Mouse (Mus musculus) forebrain, postnatal 0 days (tissue): Measurements from ENCODE around the gene Fthl17b. TPM values are rescaled to one million over a fixed set of nuclear protein-coding genes. Genes with fewer than 3 reads are reported as not detected.

Source experiments
- ATAC-seq: fragments of 200-750 bp; cut with Nextera tagmentation; 2 replicates; pipeline ENCODE4 v1.8.0; 2017; ENCODE audit warnings: mild to moderate bottlenecking, moderate library complexity
- DNase-seq: peaks from one replicate; pipeline ENCODE4 v3.0.0-alpha.2; 2015
- H3K27ac ChIP-seq: fragments of 300-500 bp; sonication (generic); 2 replicates; pipeline ENCODE4 v1.5.1; 2014; ENCODE audit warnings: low read depth, mild to moderate bottlenecking, antibody characterized with exemption, low read length, moderate library complexity, mixed read lengths
- H3K27me3 ChIP-seq: fragments of 300-500 bp; sonication (generic); 2 replicates; pipeline ENCODE4 v1.6.1; 2014; ENCODE audit warnings: mild to moderate bottlenecking, low read length, mixed read lengths; ENCODE audit not compliant: insufficient read depth
- H3K36me3 ChIP-seq: fragments of 300-500 bp; sonication (generic); 2 replicates; pipeline ENCODE4 v1.6.1; 2014; ENCODE audit warnings: mild to moderate bottlenecking, moderate library complexity; ENCODE audit not compliant: insufficient read depth
- H3K4me1 ChIP-seq: fragments of 300-500 bp; sonication (generic); 2 replicates; pipeline ENCODE4 v1.6.1; 2014; ENCODE audit warnings: antibody characterized with exemption; ENCODE audit not compliant: insufficient read depth
- H3K4me2 ChIP-seq: fragments of 300-500 bp; sonication (generic); 2 replicates; pipeline ENCODE4 v1.6.1; 2014; ENCODE audit warnings: low read depth, mild to moderate bottlenecking, moderate library complexity
- H3K4me3 ChIP-seq: fragments of 300-500 bp; sonication (generic); 2 replicates; pipeline ENCODE4 v1.5.1; 2014; ENCODE audit warnings: low read depth, low read length, mixed read lengths
- H3K9ac ChIP-seq: fragments of 300-500 bp; sonication (generic); 2 replicates; pipeline ENCODE4 v1.6.1; 2014; ENCODE audit warnings: mild to moderate bottlenecking
- H3K9me3 ChIP-seq: fragments of 300-500 bp; sonication (generic); 2 replicates; pipeline ENCODE4 v1.6.1; 2016; ENCODE audit warnings: low read length
- CTCF ChIP-seq: sonication (generic); IDR thresholded peaks from 2 replicates; pipeline ENCODE4 v1.5.1; 2016; ENCODE audit warnings: antibody characterized with exemption, control low read depth, low read depth
- WGBS: fragments of 180-500 bp; shearing (Covaris S2); extraction: QIAGEN DNeasy Blood & Tissue Kit; methylation state at CpG from one replicate; pipeline ENCODE4 v1.1.7; 2014; 5-methylcytosine and 5-hydroxymethylcytosine counted together
- polyA plus RNA-seq: library from polyadenylated mRNA; unstranded; fragments of >200 nt; fragmentation: Nextera tagmentation; extraction: Ambion mirVana; gene quantifications from 2 replicates; pipeline ENCODE4 v1.2.1, GENCODE M21; 2015
- total RNA-seq: library from RNA; depleted of rRNA; stranded (reverse); fragments of >200 nt; gene quantifications from 2 replicates; pipeline ENCODE4 v1.2.3, GENCODE M21; 2014; rRNA removed

Fthl17b gene
- total and polyA plus RNA-seq, 2 experiments from 2014 or later: not detected

DNA sequence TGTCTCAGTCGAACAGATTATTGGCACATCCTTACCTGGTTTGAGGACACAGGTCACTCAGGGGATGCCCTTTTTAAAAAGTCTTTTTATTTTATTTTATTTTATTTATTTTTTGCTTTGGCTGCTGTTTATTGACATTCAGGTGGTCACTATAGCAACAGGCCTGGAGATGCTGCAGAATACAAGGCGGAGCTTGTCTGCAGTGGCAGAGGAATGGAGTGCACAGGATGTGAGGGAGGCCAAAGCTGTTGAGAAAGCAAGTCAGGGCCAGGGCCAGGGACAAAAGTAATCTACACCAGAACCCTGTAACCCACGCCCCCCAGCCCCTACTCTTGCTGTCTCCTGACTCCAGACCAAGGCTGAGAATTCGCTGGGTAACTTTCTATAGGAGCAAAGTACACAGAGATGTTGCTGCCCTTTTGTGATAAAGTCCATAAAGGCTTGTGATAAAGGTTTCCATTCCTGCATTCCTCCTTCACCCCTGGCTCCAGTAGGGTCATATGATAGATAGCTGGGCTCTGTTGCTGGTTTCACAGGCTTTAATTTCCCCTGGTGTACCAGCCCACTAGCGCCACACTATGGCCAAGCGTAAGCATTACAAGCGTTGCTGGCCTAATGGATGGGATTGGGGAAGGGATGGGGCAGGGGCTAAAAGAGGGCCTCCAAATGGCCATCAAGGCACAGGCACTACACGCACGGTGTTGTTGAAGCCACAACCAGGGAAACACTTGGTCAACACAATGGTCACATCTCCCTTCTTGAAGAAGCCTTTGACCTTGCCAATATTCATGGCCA lies 40.8 kb downstream of the Fthl17b start:
- WGBS: 61% methylated on average over 9 of the region's 9 CpGs
- Histone ChIP-seq H3K9me3 (no peaks in the 10 kb centered on the region), H3K4me1 (no peaks in the 10 kb centered on the region), H3K36me3 (no peaks in the 10 kb centered on the region), H3K27me3 (no peaks in the 10 kb centered on the region), H3K27ac (no peak overlapping the region), H3K4me3 (no peak overlapping the region), H3K4me2 (no peak overlapping the region), H3K9ac (no peak overlapping the region)
- ATAC-seq (peak; percentile 64; the same call in 1 of the 2 replicates), DNase-seq (peak; percentile 17)
- TF ChIP-seq CTCF: peak; percentile 45

- Histone ChIP-seq H3K36me3 (no peaks in the 10 kb centered on the region), H3K4me3 (no peak overlapping the region), H3K9ac (no peak overlapping the region), H3K4me2 (no peak overlapping the region), H3K27ac (no peak overlapping the region), H3K9me3 (no peaks in the 10 kb centered on the region), H3K27me3 (no peaks in the 10 kb centered on the region), H3K4me1 (no peaks in the 10 kb centered on the region)
- no peak for TF ChIP-seq CTCF
- 72% methylated on average over 4 of the region's 4 CpGs for WGBS
- ATAC-seq: no peak; the same call in 1 of the 2 replicates
- DNase-seq: no peak
Observed at GRCm38 (mm10) chrX:8921080-8921479, 41.7 kb downstream of the Fthl17b start.

Other genes starting within 250 kb of the Fthl17b start
- gene Ssx9, start 214.5 kb downstream of the Fthl17b start, total RNA-seq: not detected in 2 replicates
- gene Ssx9, start 214.5 kb downstream of the Fthl17b start, polyA plus RNA-seq: not detected in 2 replicates
- 0.38 TPM in 1 of 2 replicates, not detected in the other for gene Ssxb5, start 159.3 kb downstream of the Fthl17b start, total RNA-seq
- gene Ssxb5, start 159.3 kb downstream of the Fthl17b start, polyA plus RNA-seq: not detected in 2 replicates
- gene Gm6592, start 119.0 kb downstream of the Fthl17b start, total RNA-seq: not detected in 2 replicates
- not detected in 2 replicates for gene Gm6592, start 119.0 kb downstream of the Fthl17b start, polyA plus RNA-seq
- not detected in 2 replicates for gene Gm5751, start 88.7 kb downstream of the Fthl17b start, total RNA-seq
- not detected in 2 replicates for gene Gm5751, start 88.7 kb downstream of the Fthl17b start, polyA plus RNA-seq
- gene B630019K06Rik, start 70.6 kb downstream of the Fthl17b start, total RNA-seq: 40.1 and 60.1 TPM in 2 replicates
- gene B630019K06Rik, start 70.6 kb downstream of the Fthl17b start, polyA plus RNA-seq: 18.3 and 27.1 TPM in 2 replicates
- gene Fthl17c, start 13.6 kb upstream of the Fthl17b start, total RNA-seq: not detected in 2 replicates
- gene Fthl17c, start 13.6 kb upstream of the Fthl17b start, polyA plus RNA-seq: not detected in 2 replicates
- gene Fthl17d, start 23.8 kb upstream of the Fthl17b start, total RNA-seq: not detected in 2 replicates
- not detected in 2 replicates for gene Fthl17d, start 23.8 kb upstream of the Fthl17b start, polyA plus RNA-seq
- not detected in 2 replicates for gene Fthl17e, start 70.5 kb upstream of the Fthl17b start, total RNA-seq
- not detected in 2 replicates for gene Fthl17e, start 70.5 kb upstream of the Fthl17b start, polyA plus RNA-seq
- not detected in 2 replicates for gene Fthl17f, start 100.0 kb upstream of the Fthl17b start, total RNA-seq
- gene Fthl17f, start 100.0 kb upstream of the Fthl17b start, polyA plus RNA-seq: not detected in 2 replicates
- gene 4930402K13Rik, start 141.6 kb upstream of the Fthl17b start, total RNA-seq: not detected in 2 replicates
- gene 4930402K13Rik, start 141.6 kb upstream of the Fthl17b start, polyA plus RNA-seq: not detected in 2 replicates
- gene Lancl3, start 236.9 kb upstream of the Fthl17b start, total RNA-seq: 10.9 and 14.9 TPM in 2 replicates
- 3.6 and 5.6 TPM in 2 replicates for gene Lancl3, start 236.9 kb upstream of the Fthl17b start, polyA plus RNA-seq